Mouse (Mus musculus) G1E-ER4 (cell line): Measurements from ENCODE around the gene Fntb. TPM values are rescaled to one million over a fixed set of nuclear protein-coding genes. Genes with fewer than 3 reads are reported as not detected.

Experiments used
- GATA1 ChIP-seq: IDR thresholded peaks from one replicate; pipeline ENCODE4 v1.8.0; 2012; ENCODE audit warnings: low read length, inconsistent platforms
- polyA plus RNA-seq: library from polyadenylated mRNA; stranded (reverse); fragments of >175 nt; gene quantifications from 2 replicates; pipeline ENCODE4 v1.2.3, GENCODE M21; 2012

Gene Fntb
- polyA plus RNA-seq, 1 experiment: 21.6 TPM

GRCm38 (mm10) chr12:76853378-76854142 lies 88.2 kb downstream of the Fntb start:
- no peak for TF ChIP-seq GATA1

GRCm38 (mm10) chr12:76857087-76857486 lies 91.7 kb downstream of the Fntb start:
- no peak for TF ChIP-seq GATA1

- TF ChIP-seq GATA1: no peak
These were observed 98.3 kb downstream of the Fntb start for GRCm38 (mm10) chr12:76863651-76864050.

DNA sequence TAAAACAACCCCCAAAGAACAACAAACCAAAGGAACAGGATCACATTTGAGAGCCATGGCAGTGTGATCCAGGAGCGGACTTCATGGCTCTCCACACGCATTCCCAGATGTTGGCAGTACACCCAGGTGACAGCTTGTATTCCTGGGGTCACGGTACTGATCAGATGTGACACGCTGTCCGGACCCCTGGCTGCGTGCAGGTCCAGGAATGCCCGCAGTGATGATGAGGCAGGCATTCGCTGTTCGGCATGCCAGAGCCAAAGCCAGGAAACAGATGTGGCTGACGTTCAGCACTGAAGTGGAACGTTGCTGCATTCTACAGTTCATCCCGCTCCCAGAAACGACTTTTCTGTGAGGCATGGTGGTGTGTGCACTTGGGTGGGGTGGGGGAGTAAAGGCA lies 99.9 kb downstream of the Fntb start:
- TF ChIP-seq GATA1: no peak

DNA sequence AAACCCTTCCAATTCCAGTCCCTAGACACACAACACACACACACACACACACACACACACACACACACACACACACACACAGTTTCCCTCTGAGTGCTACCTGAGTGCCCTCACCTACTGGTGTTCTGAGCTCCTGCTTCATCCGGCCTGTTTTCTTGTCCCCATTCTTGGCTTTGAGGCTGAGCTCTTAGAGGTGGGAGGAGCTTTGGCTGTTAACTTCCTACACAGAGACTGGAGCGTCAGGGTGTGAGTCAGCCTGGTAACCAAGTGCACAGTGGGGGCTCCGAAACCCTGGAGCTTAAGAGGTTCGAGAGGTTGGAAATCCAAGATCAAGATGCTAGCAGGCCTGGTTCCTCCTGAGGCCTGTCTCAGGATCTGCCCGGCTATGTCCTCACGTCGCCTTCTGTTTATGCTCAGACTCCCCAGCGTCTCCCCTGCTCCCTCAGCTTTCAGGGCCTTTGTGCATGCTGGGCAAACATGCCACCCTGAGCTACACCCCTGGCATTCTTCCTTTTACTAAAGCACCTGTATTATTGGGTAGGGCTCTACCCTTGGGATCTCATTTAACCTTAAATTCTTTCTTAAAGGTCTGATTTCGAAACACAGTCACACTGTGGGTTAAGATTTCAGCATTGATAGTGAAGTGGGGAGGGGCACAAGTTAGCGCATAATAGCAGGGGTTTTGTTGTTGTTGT lies 102.3 kb downstream of the Fntb start:
- no peak for TF ChIP-seq GATA1

DNA sequence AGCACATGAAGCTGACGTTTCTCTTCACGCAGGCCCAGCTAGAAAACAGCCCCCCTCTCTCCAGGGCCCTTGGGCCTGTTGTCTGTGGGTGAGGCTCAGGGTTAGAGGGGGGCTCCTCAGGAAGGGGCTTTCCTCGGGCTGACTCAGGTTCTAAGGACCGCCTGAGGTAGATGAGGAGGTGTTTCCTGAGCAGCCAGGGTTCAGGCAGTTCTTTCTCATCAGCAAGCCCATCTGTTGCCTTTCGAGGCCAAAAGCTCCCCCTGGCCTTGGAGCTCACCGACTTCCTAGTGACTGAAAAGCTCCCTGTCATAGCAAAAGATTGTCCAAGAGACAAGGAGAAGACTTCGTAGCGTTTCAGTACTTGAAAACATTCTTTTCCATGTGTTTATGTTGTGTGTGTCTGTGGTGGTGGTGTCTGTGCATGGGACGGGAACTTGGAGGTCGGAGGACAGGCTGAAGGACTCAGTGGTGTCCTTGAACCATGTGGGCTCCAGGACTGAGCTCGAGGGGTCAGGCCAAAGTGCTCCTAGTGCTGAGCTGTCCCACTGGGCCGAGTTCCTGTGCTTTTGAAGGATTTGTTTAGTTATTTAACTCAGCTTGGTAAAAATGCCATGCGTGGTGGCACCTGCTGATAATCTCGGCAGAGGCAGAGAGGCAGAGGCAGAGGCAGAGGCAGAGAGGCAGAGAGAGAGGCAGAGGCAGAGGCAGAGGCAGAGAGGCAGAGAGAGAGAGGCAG lies 103.2 kb downstream of the Fntb start:
- TF ChIP-seq GATA1: no peak

DNA sequence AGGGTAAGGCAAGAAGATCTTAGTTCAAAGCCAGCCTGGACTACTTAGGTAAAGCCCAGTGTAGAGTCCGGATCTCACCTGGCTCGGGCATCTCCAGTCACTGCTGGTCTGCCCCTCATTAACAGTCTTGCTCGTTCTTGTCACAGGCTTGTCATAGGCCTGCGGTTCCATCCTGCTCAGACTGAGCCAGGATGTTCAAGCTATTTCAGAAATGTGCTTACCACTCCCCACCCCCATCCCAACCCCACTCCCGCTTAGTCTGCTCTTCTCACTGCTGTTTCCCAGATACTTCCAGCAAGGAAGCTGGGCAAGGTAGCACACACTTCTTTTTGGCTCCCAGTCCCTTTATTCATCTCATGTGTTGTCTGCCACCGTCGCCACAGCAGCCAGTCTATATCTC lies 104.2 kb downstream of the Fntb start:
- TF ChIP-seq GATA1: no peak

- no peak for TF ChIP-seq GATA1
These were observed 107.5 kb downstream of the Fntb start for GRCm38 (mm10) chr12:76872767-76873316.

DNA sequence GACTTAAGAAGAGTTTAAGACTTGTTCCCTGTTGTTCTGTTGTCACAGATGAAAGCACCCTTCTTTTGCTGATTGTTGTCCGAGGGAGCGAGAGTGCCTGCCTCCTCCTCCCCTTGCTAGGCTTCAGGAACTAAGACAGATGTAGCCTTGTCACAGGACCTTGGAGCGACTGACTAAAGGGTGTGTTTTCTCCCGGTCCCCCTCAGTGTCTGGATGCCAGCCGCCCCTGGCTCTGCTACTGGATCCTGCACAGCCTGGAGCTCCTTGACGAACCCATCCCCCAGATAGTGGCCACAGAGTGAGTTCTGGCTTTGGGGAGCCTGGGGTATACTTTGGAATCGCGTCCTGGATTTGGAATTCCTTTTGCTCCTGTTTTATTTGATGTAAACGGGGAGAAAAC lies 109.4 kb downstream of the Fntb start:
- no peak for TF ChIP-seq GATA1

- TF ChIP-seq GATA1: no peak
These were observed 113.9 kb downstream of the Fntb start for GRCm38 (mm10) chr12:76879242-76879641.

DNA sequence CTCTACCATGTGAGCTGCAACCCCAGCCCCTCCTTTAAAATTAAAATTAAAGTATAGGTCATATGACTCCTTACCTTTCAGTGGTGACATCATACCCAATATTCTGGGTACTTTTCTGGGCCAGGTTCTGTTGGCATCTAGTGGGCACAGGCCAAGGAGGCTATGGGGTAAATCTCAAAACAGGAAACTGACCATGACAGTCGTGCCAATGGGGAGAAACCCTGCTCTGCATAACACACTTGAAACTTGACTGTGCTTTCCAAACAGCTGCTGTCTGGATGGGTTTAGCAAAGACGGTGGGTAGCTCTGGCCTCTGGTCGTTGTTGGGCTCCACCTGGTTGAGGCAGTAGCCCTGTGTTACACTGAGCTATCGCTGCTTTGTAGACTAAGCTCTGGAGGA lies 114.7 kb downstream of the Fntb start:
- no peak for TF ChIP-seq GATA1

- no peak for TF ChIP-seq GATA1
These were observed 118.4 kb downstream of the Fntb start for GRCm38 (mm10) chr12:76883824-76884223.

GRCm38 (mm10) chr12:76885103-76885502 lies 119.7 kb downstream of the Fntb start:
- no peak for TF ChIP-seq GATA1

GRCm38 (mm10) chr12:76886826-76887225 lies 121.4 kb downstream of the Fntb start:
- no peak for TF ChIP-seq GATA1

GRCm38 (mm10) chr12:76887941-76888340 lies 122.6 kb downstream of the Fntb start:
- no peak for TF ChIP-seq GATA1

DNA sequence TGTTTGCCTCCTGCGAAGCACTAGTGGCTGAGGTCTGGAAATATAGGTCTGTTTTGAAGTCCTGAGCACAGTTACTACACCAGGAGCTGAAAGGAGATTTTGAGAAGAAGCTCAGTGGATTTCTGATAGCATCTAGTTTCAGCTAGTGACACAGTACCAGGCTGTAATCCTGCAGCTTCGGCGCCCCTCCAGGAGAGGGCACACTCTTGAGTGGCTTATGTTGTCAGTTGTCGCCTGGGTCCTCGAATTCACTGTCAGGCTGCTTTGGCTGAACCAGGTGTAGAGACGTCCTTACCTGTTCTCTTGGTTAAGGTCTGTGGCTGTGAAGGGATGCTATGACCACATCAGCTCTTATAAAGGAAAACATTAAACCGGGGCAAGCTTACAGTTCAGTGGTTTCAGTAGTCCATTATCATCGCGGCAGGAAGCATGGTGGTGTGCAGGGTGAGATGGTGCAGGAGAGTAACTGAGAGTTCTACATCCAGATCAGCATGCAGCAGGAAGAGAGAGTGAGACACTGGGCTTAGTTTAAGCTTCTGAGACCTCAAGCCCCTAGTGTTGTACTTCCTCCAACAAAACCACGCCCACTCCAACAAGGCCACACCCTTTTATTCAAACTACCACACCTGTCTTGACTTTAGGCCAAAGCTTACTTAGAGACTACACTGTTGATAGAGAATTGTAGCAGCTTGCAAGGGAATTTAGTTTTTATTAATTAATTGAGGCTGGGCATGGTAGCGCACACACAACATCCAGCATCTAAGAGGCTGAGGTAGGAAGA lies 124.2 kb downstream of the Fntb start:
- no peak for TF ChIP-seq GATA1
